Mouse (Mus musculus): ENCODE results near the gene Ythdf2. TPM values are rescaled to one million over a fixed set of nuclear protein-coding genes. Genes with fewer than 3 reads are reported as not detected.
"Not testable (repeated sequence)": the region's sequence is repeated elsewhere in the genome, so short reads cannot be mapped to it uniquely, and the experiment has no call there.

Ythdf2 gene
- total and polyA plus RNA-seq, 2 experiments from 2014 or later: 56.4 to 87.7 TPM

- no peak for DNase-seq (ENCODE audit: low spot score)
- H3K27ac ChIP-seq: no peak overlapping the region
- H3K4me2 ChIP-seq (ENCODE audit: low read depth, low read length): no peak overlapping the region
- H3K4me1 ChIP-seq (ENCODE audit: insufficient read depth, low read length): no peaks in the 10 kb centered on the region
- no peak overlapping the region for H3K4me3 ChIP-seq (ENCODE audit: low read length)
- no peak overlapping the region for H3K9ac ChIP-seq (replicated peaks; ENCODE audit: low read length)
- WGBS: 90% methylated on average over 8 of the region's 8 CpGs
- peaks cover 57% of the 10 kb centered on the region for H3K36me3 ChIP-seq (ENCODE audit: insufficient read depth, low read length)
- no peaks in the 10 kb centered on the region for H3K27me3 ChIP-seq (ENCODE audit: insufficient read depth, low read length)
- TF ChIP-seq CTCF (IDR thresholded peaks at IDR 0.05; ENCODE audit: low read depth): no peak
- ATAC-seq: no peak
- no peaks in the 10 kb centered on the region for H3K9me3 ChIP-seq (ENCODE audit: low read length)
Observed at GRCm38 (mm10) chr4:132234710-132235109, 22.6 kb upstream of the Ythdf2 start.

- Histone ChIP-seq H3K27me3 (ENCODE audit: insufficient read depth, low read length) (no peaks in the 10 kb centered on the region), H3K4me2 (ENCODE audit: low read depth, low read length) (no peak overlapping the region), H3K4me1 (ENCODE audit: insufficient read depth, low read length) (no peaks in the 10 kb centered on the region), H3K27ac (no peak overlapping the region), H3K36me3 (ENCODE audit: insufficient read depth, low read length) (peaks cover 74% of the 10 kb centered on the region), H3K4me3 (ENCODE audit: low read length) (no peak overlapping the region), H3K9ac (replicated peaks; ENCODE audit: low read length) (no peak overlapping the region), H3K9me3 (ENCODE audit: low read length) (no peaks in the 10 kb centered on the region)
- 98% methylated on average over 5 of the region's 5 CpGs for WGBS
- TF ChIP-seq CTCF (IDR thresholded peaks at IDR 0.05; ENCODE audit: low read depth): no peak
- DNase-seq (ENCODE audit: low spot score) (no peak), ATAC-seq (no peak)
Observed at GRCm38 (mm10) chr4:132230422-132230821, 18.3 kb upstream of the Ythdf2 start.

GRCm38 (mm10) chr4:132222001-132222400, 9.9 kb upstream of the Ythdf2 start:
- DNase-seq (ENCODE audit: low spot score); H3K9me3 ChIP-seq (ENCODE audit: low read length); H3K27ac ChIP-seq; H3K9ac ChIP-seq (replicated peaks; ENCODE audit: low read length); H3K27me3 ChIP-seq (ENCODE audit: insufficient read depth, low read length); H3K4me1 ChIP-seq (ENCODE audit: insufficient read depth, low read length); ATAC-seq; H3K4me2 ChIP-seq (ENCODE audit: low read depth, low read length); H3K4me3 ChIP-seq (ENCODE audit: low read length): not testable (repeated sequence)
- WGBS: 96% methylated on average over 5 of the region's 5 CpGs
- peaks cover 32% of the 10 kb centered on the region for H3K36me3 ChIP-seq (ENCODE audit: insufficient read depth, low read length)

- not testable (repeated sequence) for H3K36me3 ChIP-seq (ENCODE audit: insufficient read depth, low read length); H3K4me1 ChIP-seq (ENCODE audit: insufficient read depth, low read length); DNase-seq (ENCODE audit: low spot score); H3K27me3 ChIP-seq (ENCODE audit: insufficient read depth, low read length); H3K4me3 ChIP-seq (ENCODE audit: low read length); H3K27ac ChIP-seq; ATAC-seq; H3K9me3 ChIP-seq (ENCODE audit: low read length); H3K4me2 ChIP-seq (ENCODE audit: low read depth, low read length); H3K9ac ChIP-seq (replicated peaks; ENCODE audit: low read length)
- WGBS: 84% methylated on average over 6 of the region's 6 CpGs
Observed at GRCm38 (mm10) chr4:132218439-132218838, 6.3 kb upstream of the Ythdf2 start.

GRCm38 (mm10) chr4:132217781-132218180, 5.7 kb upstream of the Ythdf2 start:
- Histone ChIP-seq H3K9ac (replicated peaks; ENCODE audit: low read length) (no peak overlapping the region), H3K9me3 (ENCODE audit: low read length) (no peaks in the 10 kb centered on the region), H3K4me2 (ENCODE audit: low read depth, low read length) (no peak overlapping the region), H3K4me1 (ENCODE audit: insufficient read depth, low read length) (no peaks in the 10 kb centered on the region), H3K4me3 (ENCODE audit: low read length) (no peak overlapping the region), H3K27ac (no peak overlapping the region), H3K27me3 (ENCODE audit: insufficient read depth, low read length) (no peaks in the 10 kb centered on the region), H3K36me3 (ENCODE audit: insufficient read depth, low read length) (no peaks in the 10 kb centered on the region)
- DNase-seq (ENCODE audit: low spot score) (no peak), ATAC-seq (no peak)
- TF ChIP-seq CTCF (IDR thresholded peaks at IDR 0.05; ENCODE audit: low read depth): no peak
- 81% methylated on average over 2 of the region's 2 CpGs for WGBS

GRCm38 (mm10) chr4:132216602-132217001, 4.5 kb upstream of the Ythdf2 start:
- no peaks in the 10 kb centered on the region for H3K4me1 ChIP-seq (ENCODE audit: insufficient read depth, low read length)
- no peak overlapping the region for H3K27ac ChIP-seq

GRCm38 (mm10) chr4:132214847-132215246, 2.7 kb upstream of the Ythdf2 start:
- DNase-seq (ENCODE audit: low spot score) (no peak), ATAC-seq (no peak)
- Histone ChIP-seq H3K27me3 (ENCODE audit: insufficient read depth, low read length) (no peaks in the 10 kb centered on the region), H3K4me2 (ENCODE audit: low read depth, low read length) (no peak overlapping the region), H3K27ac (no peak overlapping the region), H3K9ac (replicated peaks; ENCODE audit: low read length) (no peak overlapping the region), H3K36me3 (ENCODE audit: insufficient read depth, low read length) (no peaks in the 10 kb centered on the region), H3K4me1 (ENCODE audit: insufficient read depth, low read length) (0 out of 2 replicates have a peak, but pooled peaks cover 2% of the 10 kb centered on the region), H3K4me3 (ENCODE audit: low read length) (no peak overlapping the region), H3K9me3 (ENCODE audit: low read length) (no peaks in the 10 kb centered on the region)
- TF ChIP-seq CTCF (IDR thresholded peaks at IDR 0.05; ENCODE audit: low read depth): no peak
- WGBS: 76% methylated on average over 4 of the region's 4 CpGs

More at GRCm38 (mm10) chr4:132216602-132217001, 4.5 kb upstream of the Ythdf2 start:
- TF ChIP-seq CTCF (IDR thresholded peaks at IDR 0.05; ENCODE audit: low read depth): no peak
- no peak for DNase-seq (ENCODE audit: low spot score)
- no peaks in the 10 kb centered on the region for H3K27me3 ChIP-seq (ENCODE audit: insufficient read depth, low read length)
- H3K4me2 ChIP-seq (ENCODE audit: low read depth, low read length): no peak overlapping the region
- no peak overlapping the region for H3K4me3 ChIP-seq (ENCODE audit: low read length)
- H3K9me3 ChIP-seq (ENCODE audit: low read length): no peaks in the 10 kb centered on the region
- WGBS: 76% methylated on average over 1 of the region's 1 CpGs
- no peaks in the 10 kb centered on the region for H3K36me3 ChIP-seq (ENCODE audit: insufficient read depth, low read length)
- H3K9ac ChIP-seq (replicated peaks; ENCODE audit: low read length): no peak overlapping the region
- no peak for ATAC-seq

All from hindbrain, postnatal 0 days (tissue).